Mouse (Mus musculus) lung, embryonic 14.5 days (tissue): ENCODE data around the gene Gm49380. TPM values are rescaled to one million over a fixed set of nuclear protein-coding genes. Genes with fewer than 3 reads are reported as not detected.

Experiments used
- ATAC-seq: fragments of 200-750 bp; cut with Nextera tagmentation; 2 replicates; pipeline ENCODE4 v1.8.0; 2017; ENCODE audit warnings: mild to moderate bottlenecking, moderate TSS enrichment, moderate library complexity; ENCODE audit not compliant: insufficient read depth
- DNase-seq: peaks from one replicate; pipeline ENCODE4 v3.0.0-alpha.2; 2015
- H3K27ac ChIP-seq: fragments of 300-500 bp; sonication (generic); 2 replicates; pipeline ENCODE4 v1.5.1; 2014; ENCODE audit warnings: low read depth, mild to moderate bottlenecking, moderate library complexity
- H3K27me3 ChIP-seq: fragments of 300-500 bp; sonication (generic); 2 replicates; pipeline ENCODE4 v1.6.1; 2014; ENCODE audit warnings: low read length, control low read depth; ENCODE audit not compliant: insufficient read depth
- H3K36me3 ChIP-seq: fragments of 300-500 bp; sonication (generic); 2 replicates; pipeline ENCODE4 v1.6.1; 2014; ENCODE audit warnings: control low read depth; ENCODE audit not compliant: insufficient read depth
- H3K4me1 ChIP-seq: fragments of 300-500 bp; sonication (generic); 2 replicates; pipeline ENCODE4 v1.6.1; 2014; ENCODE audit warnings: antibody characterized with exemption, control low read depth; ENCODE audit not compliant: insufficient read depth
- H3K4me2 ChIP-seq: fragments of 300-500 bp; sonication (generic); 2 replicates; pipeline ENCODE4 v1.6.1; 2014; ENCODE audit warnings: mild to moderate bottlenecking
- H3K4me3 ChIP-seq: fragments of 300-500 bp; sonication (generic); 2 replicates; pipeline ENCODE4 v1.5.1; 2014; ENCODE audit warnings: low read depth, low read length
- H3K9ac ChIP-seq: fragments of 300-500 bp; sonication (generic); 2 replicates; pipeline ENCODE4 v1.6.1; 2014
- H3K9me3 ChIP-seq: fragments of 300-500 bp; sonication (generic); 2 replicates; pipeline ENCODE4 v1.6.1; 2016; ENCODE audit warnings: low read depth, low read length, control low read depth
- CTCF ChIP-seq: IDR thresholded peaks from 2 replicates; pipeline ENCODE4 v1.5.1; 2016; ENCODE audit warnings: antibody characterized with exemption, low read depth
- whole genome bisulfite sequencing: fragments of 180-500 bp; shearing (Covaris S2); extraction: QIAGEN DNeasy Blood & Tissue Kit; methylation state at CpG from one replicate; pipeline ENCODE4 v1.1.7; 2014; 5-methylcytosine and 5-hydroxymethylcytosine counted together
- polyA plus RNA-seq: library from polyadenylated mRNA; unstranded; fragments of >200 nt; fragmentation: Nextera tagmentation; extraction: Ambion mirVana; gene quantifications from 2 replicates; pipeline ENCODE4 v1.2.1, GENCODE M21; 2014

Gm49380 gene
- polyA plus RNA-seq = 0.08 and 0.32 TPM in 2 replicates

GRCm38 (mm10) chr9:44113105-44113789 is at the start of gene Gm49380, which contains the start of gene Rnf26:
Gene Gm49380 (minus strand): TSS chr9:44113500.
Gene Rnf26 (minus strand): TSS chr9:44113517.
- H3K27ac ChIP-seq = peak within 1 kb of the TSS; percentile 72
- WGBS = under 1% methylated on average over 50 of the region's 51 CpGs
- peaks cover 11% of the 10 kb centered on the region for H3K4me1 ChIP-seq
- ATAC-seq = peak; percentile 94
- no peaks in the 10 kb centered on the region for H3K27me3 ChIP-seq
- H3K9me3 ChIP-seq = no peaks in the 10 kb centered on the region
- H3K4me2 ChIP-seq = peak within 1 kb of the TSS; percentile 60
- peak within 1 kb of the TSS; percentile 74 for H3K4me3 ChIP-seq
- DNase-seq = peak; percentile 98
- peak within 1 kb of the TSS; percentile 82 for H3K9ac ChIP-seq
- no peak for TF ChIP-seq CTCF
- H3K36me3 ChIP-seq = peaks cover 21% of the 10 kb centered on the region

DNA sequence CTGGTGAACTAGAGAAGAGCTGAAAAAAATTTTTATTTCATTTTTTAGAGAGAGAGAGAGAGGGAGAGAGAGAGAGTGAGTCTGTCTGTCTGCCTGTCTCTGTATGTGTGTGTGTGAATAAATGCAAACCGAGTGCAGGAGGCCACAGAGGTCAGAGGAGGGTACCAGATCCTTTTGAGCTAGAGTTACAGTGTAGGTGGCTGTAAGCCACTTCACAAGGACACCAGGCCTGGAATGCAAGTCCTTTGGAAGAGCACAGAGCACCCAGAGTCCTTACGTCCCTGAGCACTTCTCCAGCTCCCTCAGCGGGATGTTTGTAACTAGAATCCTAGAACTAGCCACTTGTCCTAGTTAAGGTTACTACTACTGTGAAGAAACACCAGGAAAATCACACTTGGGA is 46.6 kb upstream of the Gm49380 start:
- Histone ChIP-seq H3K4me3 (no peak overlapping the region), H3K4me1 (no peaks in the 10 kb centered on the region), H3K27ac (no peak overlapping the region), H3K9me3 (no peaks in the 10 kb centered on the region), H3K4me2 (no peak overlapping the region), H3K36me3 (peaks cover 71% of the 10 kb centered on the region), H3K9ac (no peak overlapping the region), H3K27me3 (no peaks in the 10 kb centered on the region)
- ATAC-seq (no peak), DNase-seq (no peak)
- no peak for TF ChIP-seq CTCF
- WGBS = 75% methylated on average over 3 of the region's 3 CpGs

DNA sequence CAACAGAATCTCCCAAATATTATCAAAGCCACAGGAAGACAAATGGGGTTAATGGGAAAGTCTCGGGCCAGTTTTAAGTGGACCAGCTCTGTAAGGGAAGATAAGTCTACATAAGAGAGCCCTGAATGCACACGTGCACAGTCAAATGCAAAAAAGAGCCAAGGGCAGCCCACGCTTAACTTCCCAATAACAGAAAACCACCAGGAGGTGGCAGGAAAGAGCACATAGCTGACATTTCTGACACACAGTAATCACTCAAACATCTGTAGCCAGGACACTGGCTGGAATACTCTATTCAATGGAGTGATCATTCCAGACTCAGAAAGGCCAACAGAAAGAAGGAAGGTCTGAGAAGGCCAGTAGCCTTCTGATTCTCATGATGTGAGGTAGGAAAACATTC is 34.0 kb upstream of the Gm49380 start:
- Histone ChIP-seq H3K27me3 (no peaks in the 10 kb centered on the region), H3K9ac (no peak overlapping the region), H3K27ac (no peak overlapping the region), H3K36me3 (peaks cover 74% of the 10 kb centered on the region), H3K4me2 (no peak overlapping the region), H3K9me3 (no peaks in the 10 kb centered on the region), H3K4me1 (no peaks in the 10 kb centered on the region), H3K4me3 (no peak overlapping the region)
- DNase-seq (peak; percentile 39), ATAC-seq (no peak)
- TF ChIP-seq CTCF = peak; percentile 51
- 48% methylated on average over 3 of the region's 3 CpGs for WGBS

- TF ChIP-seq CTCF = no peak
- ATAC-seq (no peak), DNase-seq (no peak)
- Histone ChIP-seq H3K4me1 (no peaks in the 10 kb centered on the region), H3K4me3 (no peak overlapping the region), H3K4me2 (no peak overlapping the region), H3K36me3 (peaks cover 82% of the 10 kb centered on the region), H3K9me3 (no peaks in the 10 kb centered on the region), H3K27ac (no peak overlapping the region; the same call in 1 of the 2 replicates), H3K9ac (no peak overlapping the region), H3K27me3 (no peaks in the 10 kb centered on the region)
Measured at GRCm38 (mm10) chr9:44144718-44145060, 31.4 kb upstream of the Gm49380 start.

DNA sequence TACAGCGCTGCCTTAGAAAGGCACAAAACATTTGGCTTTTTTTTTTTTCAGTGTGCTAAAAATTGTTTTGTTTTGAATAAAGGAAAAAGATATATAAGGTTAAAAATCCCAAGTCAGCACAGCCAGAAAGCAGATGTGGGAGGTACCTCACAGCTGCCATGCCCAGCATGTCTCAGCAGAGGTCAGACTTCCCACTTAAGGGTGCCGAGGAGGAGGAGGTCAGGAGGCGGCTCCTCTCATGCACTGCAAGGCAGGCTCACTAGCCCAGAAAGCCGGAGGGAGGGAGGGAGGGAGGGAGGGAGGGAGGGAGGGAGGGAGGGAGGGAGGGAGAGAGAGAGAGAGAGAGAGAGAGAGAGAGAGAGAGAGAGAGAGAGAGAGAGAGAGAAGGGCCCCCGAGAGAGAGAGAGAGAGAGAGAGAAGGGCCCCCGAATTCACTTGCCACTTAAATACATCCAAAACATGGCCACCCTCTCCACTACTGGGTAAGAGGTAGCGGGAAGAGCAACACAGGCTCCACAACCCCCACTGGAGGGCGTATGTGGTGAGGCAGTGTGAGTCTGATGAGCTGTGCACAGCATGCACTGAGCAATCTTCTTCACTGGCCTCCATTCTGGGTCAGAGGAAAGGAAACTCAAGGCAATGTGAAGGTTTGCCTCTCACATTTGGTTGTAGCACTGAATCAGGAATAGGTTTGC is 30.9 kb upstream of the Gm49380 start:
- Histone ChIP-seq H3K4me3 (no peak overlapping the region), H3K27me3 (no peaks in the 10 kb centered on the region), H3K9ac (no peak overlapping the region), H3K9me3 (no peaks in the 10 kb centered on the region), H3K36me3 (peaks cover 82% of the 10 kb centered on the region), H3K4me1 (no peaks in the 10 kb centered on the region), H3K4me2 (no peak overlapping the region), H3K27ac (no peak overlapping the region)
- DNase-seq = peak; percentile 50
- peak; percentile 52; the same call in 1 of the 2 replicates for ATAC-seq
- 38% methylated on average over 7 of the region's 8 CpGs for WGBS
- TF ChIP-seq CTCF = peak; percentile 15

- no peak overlapping the region for H3K4me2 ChIP-seq
- no peak overlapping the region for H3K9ac ChIP-seq
- no peak overlapping the region for H3K27ac ChIP-seq
- TF ChIP-seq CTCF = no peak
- H3K9me3 ChIP-seq = no peaks in the 10 kb centered on the region
- H3K4me1 ChIP-seq = no peaks in the 10 kb centered on the region
- no peaks in the 10 kb centered on the region for H3K27me3 ChIP-seq
- H3K4me3 ChIP-seq = no peak overlapping the region
- H3K36me3 ChIP-seq = peaks cover 82% of the 10 kb centered on the region
- ATAC-seq (no peak), DNase-seq (no peak)
- WGBS = 83% methylated on average over 5 of the region's 5 CpGs
Measured at GRCm38 (mm10) chr9:44143421-44143820, 30.1 kb upstream of the Gm49380 start.

DNA sequence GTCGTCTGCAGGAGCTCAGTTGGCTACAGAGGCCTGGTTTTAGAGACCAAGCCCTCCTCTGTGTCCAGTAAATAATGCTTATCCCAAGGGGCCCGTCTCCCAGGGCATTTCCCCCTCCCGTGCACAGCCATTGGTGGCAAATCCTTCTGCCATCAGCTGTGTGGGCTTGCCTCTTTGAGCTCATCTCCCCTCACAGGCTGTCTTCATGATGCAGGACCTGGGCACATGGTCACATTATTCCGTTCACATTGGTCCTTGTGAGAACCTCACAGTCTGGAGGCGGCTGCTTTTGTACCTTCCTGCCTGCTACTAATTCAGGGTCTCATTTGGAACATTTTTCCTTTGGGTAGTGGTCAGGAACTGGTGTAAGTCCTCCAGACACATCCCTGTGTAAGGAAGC is 28.7 kb upstream of the Gm49380 start:
- no peak for TF ChIP-seq CTCF
- peaks cover 80% of the 10 kb centered on the region for H3K36me3 ChIP-seq
- no peaks in the 10 kb centered on the region for H3K9me3 ChIP-seq
- 65% methylated on average over 5 of the region's 5 CpGs for WGBS
- ATAC-seq = no peak
- no peak overlapping the region for H3K4me2 ChIP-seq
- no peaks in the 10 kb centered on the region for H3K4me1 ChIP-seq
- H3K27me3 ChIP-seq = no peaks in the 10 kb centered on the region
- H3K4me3 ChIP-seq = no peak overlapping the region
- no peak overlapping the region for H3K27ac ChIP-seq
- no peak for DNase-seq
- no peak overlapping the region; the same call in 1 of the 2 replicates for H3K9ac ChIP-seq
